Mouse (Mus musculus) kidney, postnatal 0 days (tissue): ENCODE data around the gene Sugp1. TPM values are rescaled to one million over a fixed set of nuclear protein-coding genes. Genes with fewer than 3 reads are reported as not detected.

Source experiments
- ATAC-seq: fragments of 200-750 bp; cut with Nextera tagmentation; replicated peaks from 2 replicates; pipeline ENCODE4 v1.8.0; 2017; ENCODE audit warnings: low read depth, moderate number of reproducible peaks, moderate TSS enrichment, moderate library complexity; ENCODE audit not compliant: low FRiP score
- DNase-seq: peaks from one replicate; pipeline ENCODE4 v3.0.0-alpha.2; 2016; ENCODE audit warnings: low spot score
- H3K27ac ChIP-seq: fragments of 300-500 bp; sonication (generic); 2 replicates; pipeline ENCODE4 v1.5.1; 2014; ENCODE audit warnings: mild to moderate bottlenecking
- H3K27me3 ChIP-seq: fragments of 300-500 bp; sonication (generic); 2 replicates; pipeline ENCODE4 v1.6.1; 2014; ENCODE audit warnings: low read length, mixed read lengths; ENCODE audit not compliant: insufficient read depth
- H3K36me3 ChIP-seq: fragments of 300-500 bp; sonication (generic); 2 replicates; pipeline ENCODE4 v1.6.1; 2014; ENCODE audit warnings: low read length, mixed read lengths; ENCODE audit not compliant: insufficient read depth
- H3K4me1 ChIP-seq: fragments of 300-500 bp; sonication (generic); replicated peaks from 2 replicates; pipeline ENCODE4 v1.6.1; 2014; ENCODE audit warnings: antibody characterized with exemption, low read length, mixed read lengths; ENCODE audit not compliant: insufficient read depth
- H3K4me2 ChIP-seq: fragments of 300-500 bp; sonication (generic); 2 replicates; pipeline ENCODE4 v1.6.1; 2014; ENCODE audit warnings: mild to moderate bottlenecking, low read length, moderate library complexity, mixed read lengths
- H3K4me3 ChIP-seq: fragments of 300-500 bp; sonication (generic); replicated peaks from 2 replicates; pipeline ENCODE4 v1.5.1; 2014; ENCODE audit warnings: low read depth, low read length
- H3K9ac ChIP-seq: fragments of 300-500 bp; sonication (generic); 2 replicates; pipeline ENCODE4 v1.6.1; 2014; ENCODE audit warnings: low read depth, low read length
- H3K9me3 ChIP-seq: fragments of 300-500 bp; sonication (generic); replicated peaks from 2 replicates; pipeline ENCODE4 v1.6.1; 2016; ENCODE audit warnings: low read length, inconsistent platforms, mixed read lengths
- CTCF ChIP-seq: IDR thresholded peaks from 2 replicates; pipeline ENCODE4 v1.5.1; 2016; ENCODE audit warnings: antibody characterized with exemption, low read depth, mild to moderate bottlenecking, moderate library complexity
- WGBS: fragments of 180-500 bp; shearing (Covaris S2); extraction: QIAGEN DNeasy Blood & Tissue Kit; methylation state at CpG from one replicate; pipeline ENCODE4 v1.1.7; 2014; 5-methylcytosine and 5-hydroxymethylcytosine counted together
- polyA plus RNA-seq: library from polyadenylated mRNA; unstranded; fragments of >200 nt; fragmentation: Nextera tagmentation; extraction: Ambion mirVana; gene quantifications from 2 replicates; pipeline ENCODE4 v1.2.1, GENCODE M21; 2015

Sugp1 gene
- polyA plus RNA-seq, 1 experiment from 2014 or later = 33.2 TPM

- Histone ChIP-seq H3K4me2 (no peak overlapping the region), H3K9me3 (no peaks in the 10 kb centered on the region), H3K36me3 (no peaks in the 10 kb centered on the region), H3K27me3 (peaks cover 32% of the 10 kb centered on the region), H3K9ac (no peak overlapping the region), H3K27ac (no peak overlapping the region), H3K4me3 (no peak overlapping the region), H3K4me1 (no peaks in the 10 kb centered on the region)
- no peak for DNase-seq
- 48% methylated on average over 23 of the region's 23 CpGs for WGBS
- TF ChIP-seq CTCF = no peak
- ATAC-seq = no peak
Observed at GRCm38 (mm10) chr8:70111192-70111795, 68.7 kb downstream of the Sugp1 start.

GRCm38 (mm10) chr8:70112401-70113016 is 69.9 kb downstream of the Sugp1 start:
- H3K9me3 ChIP-seq = no peaks in the 10 kb centered on the region
- no peaks in the 10 kb centered on the region for H3K36me3 ChIP-seq
- H3K9ac ChIP-seq = no peak overlapping the region
- 0 out of 2 replicates have a peak overlapping the region, but pooled peaks have one; percentile 2 for H3K4me3 ChIP-seq
- H3K4me1 ChIP-seq = no peaks in the 10 kb centered on the region
- DNase-seq (no peak), ATAC-seq (no peak)
- H3K27me3 ChIP-seq = peaks cover 32% of the 10 kb centered on the region
- H3K27ac ChIP-seq = no peak overlapping the region
- 6% methylated on average over 43 of the region's 43 CpGs for WGBS
- H3K4me2 ChIP-seq = no peak overlapping the region
- no peak for TF ChIP-seq CTCF

GRCm38 (mm10) chr8:70114488-70114887 is 71.9 kb downstream of the Sugp1 start:
- no peak overlapping the region for H3K27ac ChIP-seq
- no peaks in the 10 kb centered on the region for H3K9me3 ChIP-seq
- no peak overlapping the region for H3K4me3 ChIP-seq
- DNase-seq (no peak), ATAC-seq (no peak)
- WGBS = 24% methylated on average over 6 of the region's 6 CpGs
- H3K4me1 ChIP-seq = no peaks in the 10 kb centered on the region
- no peak for TF ChIP-seq CTCF
- no peaks in the 10 kb centered on the region for H3K36me3 ChIP-seq
- H3K9ac ChIP-seq = no peak overlapping the region
- no peak overlapping the region for H3K4me2 ChIP-seq
- peaks cover 45% of the 10 kb centered on the region for H3K27me3 ChIP-seq

- no peak overlapping the region for H3K27ac ChIP-seq
Observed at GRCm38 (mm10) chr8:70114892-70115291, 72.3 kb downstream of the Sugp1 start.

GRCm38 (mm10) chr8:70117611-70118010 is 75.0 kb downstream of the Sugp1 start:
- Histone ChIP-seq H3K9ac (no peak overlapping the region), H3K4me1 (no peaks in the 10 kb centered on the region), H3K27ac (no peak overlapping the region), H3K36me3 (no peaks in the 10 kb centered on the region), H3K4me3 (no peak overlapping the region), H3K27me3 (peaks cover 27% of the 10 kb centered on the region), H3K9me3 (no peaks in the 10 kb centered on the region), H3K4me2 (no peak overlapping the region)
- DNase-seq (peak; percentile 74), ATAC-seq (no peak)
- 8% methylated on average over 9 of the region's 9 CpGs for WGBS
- no peak for TF ChIP-seq CTCF

More at GRCm38 (mm10) chr8:70114892-70115291, 72.3 kb downstream of the Sugp1 start:
- no peak for ATAC-seq
- Histone ChIP-seq H3K4me1 (no peaks in the 10 kb centered on the region), H3K4me2 (no peak overlapping the region), H3K27me3 (peaks cover 49% of the 10 kb centered on the region), H3K4me3 (no peak overlapping the region), H3K36me3 (no peaks in the 10 kb centered on the region), H3K9me3 (no peaks in the 10 kb centered on the region), H3K9ac (no peak overlapping the region)
- no peak for TF ChIP-seq CTCF
- WGBS = 71% methylated on average over 13 of the region's 13 CpGs
- no peak for DNase-seq

GRCm38 (mm10) chr8:70118726-70119700 is 76.4 kb downstream of the Sugp1 start:
- no peak for ATAC-seq
- no peak for TF ChIP-seq CTCF
- WGBS = 12% methylated on average over 17 of the region's 17 CpGs

More at GRCm38 (mm10) chr8:70118726-70119700, 76.4 kb downstream of the Sugp1 start:
- no peak overlapping the region for H3K9ac ChIP-seq
- H3K4me2 ChIP-seq = no peak overlapping the region
- H3K27me3 ChIP-seq = peaks cover 18% of the 10 kb centered on the region
- H3K36me3 ChIP-seq = no peaks in the 10 kb centered on the region
- no peaks in the 10 kb centered on the region for H3K9me3 ChIP-seq
- H3K4me1 ChIP-seq = no peaks in the 10 kb centered on the region
- H3K27ac ChIP-seq = no peak overlapping the region
- DNase-seq = no peak
- H3K4me3 ChIP-seq = no peak overlapping the region
